ENCODE assay signal across 7 mouse cellular contexts in genomic region chr1:57774001-57774667, GRCm38 (mm10). TPM values are rescaled to one million over a fixed set of nuclear protein-coding genes. Genes with fewer than 3 reads are reported as not detected.
DNase-seq lines count a peak whose midpoint lies in the region; ATAC-seq and TF ChIP-seq lines count a peak whose summit lies in the region.

Spats2l (plus strand) TSS chr1:57774162.

- peak within 1 kb of the TSS; percentile 78 for H3K4me3 ChIP-seq in embryonic facial prominence, embryonic 11.5 days (ENCODE audit: low read depth, low read length)
- H3K4me3 ChIP-seq in heart, embryonic 10.5 days: peak within 1 kb of the TSS; percentile 91
- H3K4me3 ChIP-seq in kidney, embryonic 14.5 days (ENCODE audit: low read length): peak within 1 kb of the TSS; percentile 82
- peak within 1 kb of the TSS; percentile 6 for H3K4me3 ChIP-seq in myocyte

- H3K79me2 ChIP-seq in myocyte (ENCODE audit: control insufficient read depth, insufficient read depth): no peaks in the 10 kb centered on the region

- no peaks in the 10 kb centered on the region for H3K9me3 ChIP-seq in embryonic facial prominence, embryonic 11.5 days (replicated peaks; ENCODE audit: control insufficient read depth, low read length)
- H3K9me3 ChIP-seq in heart, embryonic 10.5 days: no peaks in the 10 kb centered on the region
- H3K9me3 ChIP-seq in kidney, embryonic 14.5 days (ENCODE audit: control insufficient read depth, low read length): no peaks in the 10 kb centered on the region

- H3K36me3 ChIP-seq in embryonic facial prominence, embryonic 11.5 days (replicated peaks; ENCODE audit: control insufficient read depth, insufficient read depth, low read depth, low read length): no peaks in the 10 kb centered on the region
- no peaks in the 10 kb centered on the region for H3K36me3 ChIP-seq in heart, embryonic 10.5 days
- H3K36me3 ChIP-seq in kidney, embryonic 14.5 days (ENCODE audit: control insufficient read depth, insufficient read depth, low read length): no peaks in the 10 kb centered on the region
- no peaks in the 10 kb centered on the region for H3K36me3 ChIP-seq in myocyte (ENCODE audit: control insufficient read depth, insufficient read depth)

- peak within 1 kb of the TSS; percentile 95 for H3K9ac ChIP-seq in embryonic facial prominence, embryonic 11.5 days (replicated peaks; ENCODE audit: low read length)
- H3K9ac ChIP-seq in kidney, embryonic 14.5 days (ENCODE audit: low read depth, low read length): peak within 1 kb of the TSS; percentile 88

- H3K27me3 ChIP-seq in embryonic facial prominence, embryonic 11.5 days (ENCODE audit: control insufficient read depth, insufficient read depth, low read length): no peaks in the 10 kb centered on the region
- H3K27me3 ChIP-seq in heart, embryonic 10.5 days (ENCODE audit: insufficient read depth, poor library complexity, severe bottlenecking): no peaks in the 10 kb centered on the region
- no peaks in the 10 kb centered on the region for H3K27me3 ChIP-seq in kidney, embryonic 14.5 days (ENCODE audit: control insufficient read depth, insufficient read depth, low read length)
- peaks cover 29% of the 10 kb centered on the region for H3K27me3 ChIP-seq in myocyte (ENCODE audit: control insufficient read depth, insufficient read depth, insufficient read length)

- H3ac ChIP-seq in myocyte (ENCODE audit: control insufficient read depth, insufficient read length): peak within 1 kb of the TSS; percentile 77

- no peak for DNase-seq in adrenal gland, postnatal 4 days (ENCODE audit: low spot score in 2 of 2)
- DNase-seq in embryonic facial prominence, embryonic 11.5 days (ENCODE audit: low spot score): peak; percentile 75
- DNase-seq in heart, embryonic 10.5 days (ENCODE audit: low spot score): no peak
- DNase-seq in liver: peak; percentile 23
- peak; percentile 11 for DNase-seq in thymus, postnatal 14 days

- ATAC-seq in embryonic facial prominence, embryonic 11.5 days (replicated peaks; ENCODE audit: insufficient number of reproducible peaks, low FRiP score, low TSS enrichment, low read depth): peak; percentile 71
- ATAC-seq in kidney, embryonic 14.5 days (ENCODE audit: low FRiP score, low TSS enrichment): peak; percentile 66

- WGBS in embryonic facial prominence, embryonic 11.5 days: under 1% methylated on average over 22 of the region's 22 CpGs
- 1% methylated on average over 22 of the region's 22 CpGs for WGBS in heart, embryonic 10.5 days
- WGBS in kidney, embryonic 14.5 days: 1% methylated on average over 22 of the region's 22 CpGs

- no peak for TF ChIP-seq POLR2A in myocyte (IDR thresholded peaks at IDR 0.05; ENCODE audit: insufficient read length, low read depth)

- H3K4me2 ChIP-seq in embryonic facial prominence, embryonic 11.5 days (ENCODE audit: low read depth, low read length): peak within 1 kb of the TSS; percentile 84
- peak within 1 kb of the TSS; percentile 85 for H3K4me2 ChIP-seq in kidney, embryonic 14.5 days (replicated peaks; ENCODE audit: low read depth, low read length)
- peak within 1 kb of the TSS; percentile 78 for H3K4me2 ChIP-seq in myocyte (ENCODE audit: low read depth)

- H3K27ac ChIP-seq in embryonic facial prominence, embryonic 11.5 days (replicated peaks; ENCODE audit: low read depth, low read length): peak within 1 kb of the TSS; percentile 78
- H3K27ac ChIP-seq in heart, embryonic 10.5 days: peak within 1 kb of the TSS; percentile 99
- peak within 1 kb of the TSS; percentile 90 for H3K27ac ChIP-seq in kidney, embryonic 14.5 days (ENCODE audit: low read depth, low read length)

- H3K4me1 ChIP-seq in embryonic facial prominence, embryonic 11.5 days (ENCODE audit: control insufficient read depth, insufficient read depth, low read length): no peaks in the 10 kb centered on the region
- H3K4me1 ChIP-seq in heart, embryonic 10.5 days: 0 out of 2 replicates have a peak, but pooled peaks cover 4% of the 10 kb centered on the region
- H3K4me1 ChIP-seq in kidney, embryonic 14.5 days (ENCODE audit: control insufficient read depth, insufficient read depth, low read length): peaks cover 4% of the 10 kb centered on the region; the same call in 1 of the 2 replicates

TF ChIP-seq in myocyte, 11 proteins besides CTCF, POLR2A, EP300 and RAD21:
- TF ChIP-seq CEBPB (IDR thresholded peaks at IDR 0.05; ENCODE audit: insufficient read depth, poor library complexity, severe bottlenecking) (no peak), USF1 (IDR thresholded peaks at IDR 0.05; ENCODE audit: low read depth) (no peak), TCF3 (IDR thresholded peaks at IDR 0.05; ENCODE audit: insufficient read length, low read depth) (no peak)

RNA-seq across cellular contexts. Expression of gene Spats2l, which starts in this region (rescaled TPM):
- 10 to 100 TPM; 20.7 to 22.2 TPM for total RNA-seq in adrenal gland, postnatal 4 days (2021)
- polyA plus RNA-seq in embryonic facial prominence, embryonic 11.5 days (2014; fragmentation: Nextera tagmentation; extraction: Ambion mirVana): 51.9 and 52.4 TPM in 2 replicates
- polyA plus RNA-seq in heart, embryonic 10.5 days (2016; fragmentation: Nextera tagmentation; extraction: Ambion mirVana): 31.3 and 34.3 TPM in 2 replicates
- polyA plus RNA-seq in kidney, embryonic 14.5 days (2014; fragmentation: Nextera tagmentation; extraction: Ambion mirVana): 39.4 and 47.4 TPM in 2 replicates
- polyA plus RNA-seq in myocyte (2012; fragmentation: generic; extraction: Trizol): 0.76 TPM

Comparison
In these comparisons a context has a peak if more than half of its experiments do, and no peak if none do; other contexts are left out.
1. RNA of gene Spats2l (polyA plus RNA-seq): 51.9 to 52.4 TPM in embryonic facial prominence, embryonic 11.5 days, 39.4 to 47.4 TPM in kidney, embryonic 14.5 days and 31.3 to 34.3 TPM in heart, embryonic 10.5 days; 0.76 TPM in myocyte (single experiment); every median in the first group is over 10 times any median in the second.
2. DNase-seq: peak in embryonic facial prominence, embryonic 11.5 days (single experiment), liver (single experiment) and thymus, postnatal 14 days (single experiment); none in adrenal gland, postnatal 4 days (0 of 2) and heart, embryonic 10.5 days (single experiment).
3. H3K4me3 ChIP-seq: peak in every context shown above with its lines; median percentile 91 in heart, embryonic 10.5 days; 82 in kidney, embryonic 14.5 days; 78 in embryonic facial prominence, embryonic 11.5 days; 6 in myocyte.
4. Peak in every context shown above with its lines, with median percentiles within 50 percentile points of each other: H3K27ac ChIP-seq and H3K4me2 ChIP-seq.